Mouse (Mus musculus) hindbrain, postnatal 0 days (tissue): ENCODE measurements around the gene Kctd13. TPM values are rescaled to one million over a fixed set of nuclear protein-coding genes. Genes with fewer than 3 reads are reported as not detected.
A peak's percentile ranks its signal among the peaks of the same experiment; 100 is the strongest.

ENCODE experiments used
- ATAC-seq: fragments of 200-750 bp; cut with Nextera tagmentation; 2 replicates; pipeline ENCODE4 v1.8.0; 2017; ENCODE audit warnings: mild to moderate bottlenecking, moderate TSS enrichment, moderate library complexity
- DNase-seq: peaks from one replicate; pipeline ENCODE4 v3.0.0-alpha.2; 2015; ENCODE audit warnings: low spot score
- H3K27ac ChIP-seq: fragments of 300-500 bp; sonication (generic); 2 replicates; pipeline ENCODE4 v1.5.1; 2014; ENCODE audit warnings: mild to moderate bottlenecking
- H3K27me3 ChIP-seq: fragments of 300-500 bp; sonication (generic); 2 replicates; pipeline ENCODE4 v1.6.1; 2014; ENCODE audit warnings: low read length, mixed read lengths; ENCODE audit not compliant: insufficient read depth
- H3K36me3 ChIP-seq: fragments of 300-500 bp; sonication (generic); 2 replicates; pipeline ENCODE4 v1.6.1; 2014; ENCODE audit warnings: low read length, mixed read lengths; ENCODE audit not compliant: insufficient read depth
- H3K4me1 ChIP-seq: fragments of 300-500 bp; sonication (generic); 2 replicates; pipeline ENCODE4 v1.6.1; 2014; ENCODE audit warnings: antibody characterized with exemption, low read length, mixed read lengths; ENCODE audit not compliant: insufficient read depth
- H3K4me2 ChIP-seq: fragments of 300-500 bp; sonication (generic); 2 replicates; pipeline ENCODE4 v1.6.1; 2014; ENCODE audit warnings: low read depth, mild to moderate bottlenecking, low read length, moderate library complexity, mixed read lengths
- H3K4me3 ChIP-seq: fragments of 300-500 bp; sonication (generic); 2 replicates; pipeline ENCODE4 v1.5.1; 2014; ENCODE audit warnings: low read length
- H3K9ac ChIP-seq: fragments of 300-500 bp; sonication (generic); replicated peaks from 2 replicates; pipeline ENCODE4 v1.6.1; 2014; ENCODE audit warnings: mild to moderate bottlenecking, low read length, moderate library complexity, mixed read lengths
- H3K9me3 ChIP-seq: fragments of 300-500 bp; sonication (generic); 2 replicates; pipeline ENCODE4 v1.6.1; 2016; ENCODE audit warnings: low read length, mixed read lengths
- CTCF ChIP-seq: IDR thresholded peaks from 2 replicates; pipeline ENCODE4 v1.5.1; 2016; ENCODE audit warnings: antibody characterized with exemption, control low read depth, low read depth
- WGBS: fragments of 180-500 bp; shearing (Covaris S2); extraction: QIAGEN DNeasy Blood & Tissue Kit; methylation state at CpG from one replicate; pipeline ENCODE4 v1.1.7; 2014; 5-methylcytosine and 5-hydroxymethylcytosine counted together
- polyA plus RNA-seq: library from polyadenylated mRNA; unstranded; fragments of >200 nt; fragmentation: Nextera tagmentation; extraction: Ambion mirVana; gene quantifications from 2 replicates; pipeline ENCODE4 v1.2.1, GENCODE M21; 2015
- total RNA-seq: library from RNA; depleted of rRNA; stranded (reverse); fragments of >200 nt; gene quantifications from 2 replicates; pipeline ENCODE4 v1.2.3, GENCODE M21; 2014

The Kctd13 gene
- total and polyA plus RNA-seq, 2 experiments from 2014 or later, result 128 to 129 TPM

GRCm38 (mm10) chr7:126975950-126976866 is 47.5 kb downstream of the Kctd13 start, which contains the start of gene Cdiptos:
Gene Cdiptos (minus strand): TSS chr7:126976098.
- peak; percentile 99 for TF ChIP-seq CTCF

GRCm38 (mm10) chr7:126976878-126977459 is 48.3 kb downstream of the Kctd13 start:
- Histone ChIP-seq H3K36me3 (peaks cover 34% of the 10 kb centered on the region), H3K9ac (peak overlapping the region; percentile 86), H3K27ac (peak overlapping the region; percentile 98), H3K9me3 (no peaks in the 10 kb centered on the region), H3K4me3 (peak overlapping the region; percentile 79), H3K4me1 (peaks cover 7% of the 10 kb centered on the region; the same call in 1 of the 2 replicates), H3K27me3 (no peaks in the 10 kb centered on the region), H3K4me2 (peak overlapping the region; percentile 88)
- TF ChIP-seq CTCF, result no peak
- ATAC-seq (no peak), DNase-seq (no peak)
- 28% methylated on average over 14 of the region's 14 CpGs for WGBS

More at GRCm38 (mm10) chr7:126975950-126976866, 47.5 kb downstream of the Kctd13 start, which contains the start of gene Cdiptos:
- no peaks in the 10 kb centered on the region for H3K27me3 ChIP-seq
- H3K4me2 ChIP-seq, result peak within 1 kb of the TSS; percentile 88
- ATAC-seq (peak; percentile 95), DNase-seq (peak; percentile 98)
- H3K27ac ChIP-seq, result peak within 1 kb of the TSS; percentile 98
- peak within 1 kb of the TSS; percentile 86 for H3K9ac ChIP-seq
- 0% methylated on average over 55 of the region's 55 CpGs for WGBS
- H3K9me3 ChIP-seq, result no peaks in the 10 kb centered on the region
- peak within 1 kb of the TSS; percentile 79 for H3K4me3 ChIP-seq
- H3K4me1 ChIP-seq, result peaks cover 7% of the 10 kb centered on the region; the same call in 1 of the 2 replicates
- peaks cover 35% of the 10 kb centered on the region for H3K36me3 ChIP-seq

DNA sequence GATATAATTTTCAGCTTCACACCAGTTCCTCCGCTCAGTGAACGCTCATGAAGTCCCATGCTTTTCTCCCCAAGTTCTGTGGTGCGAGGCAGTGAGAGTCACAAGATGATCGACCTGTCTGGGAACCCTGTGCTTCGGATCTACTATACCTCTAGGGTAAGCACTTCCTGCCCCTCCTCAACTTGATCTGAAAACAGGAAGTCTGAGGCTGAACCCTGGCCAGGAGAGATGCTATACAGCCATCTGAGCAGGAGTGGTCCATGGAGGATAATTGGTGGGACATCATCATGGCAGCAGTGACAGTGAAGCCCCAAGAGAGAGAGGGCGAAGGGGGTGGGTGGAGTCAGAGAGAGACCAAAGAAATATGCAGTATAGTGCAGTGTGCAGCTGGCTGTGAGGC is 50.2 kb downstream of the Kctd13 start:
- no peak overlapping the region for H3K4me3 ChIP-seq
- no peaks in the 10 kb centered on the region for H3K9me3 ChIP-seq
- no peak for DNase-seq
- H3K36me3 ChIP-seq, result peaks cover 28% of the 10 kb centered on the region
- no peak for TF ChIP-seq CTCF
- WGBS, result 92% methylated on average over 6 of the region's 6 CpGs
- H3K4me1 ChIP-seq, result peaks cover 7% of the 10 kb centered on the region; the same call in 1 of the 2 replicates
- ATAC-seq, result no peak
- no peak overlapping the region for H3K9ac ChIP-seq
- H3K27ac ChIP-seq, result no peak overlapping the region
- no peaks in the 10 kb centered on the region for H3K27me3 ChIP-seq
- H3K4me2 ChIP-seq, result no peak overlapping the region

DNA sequence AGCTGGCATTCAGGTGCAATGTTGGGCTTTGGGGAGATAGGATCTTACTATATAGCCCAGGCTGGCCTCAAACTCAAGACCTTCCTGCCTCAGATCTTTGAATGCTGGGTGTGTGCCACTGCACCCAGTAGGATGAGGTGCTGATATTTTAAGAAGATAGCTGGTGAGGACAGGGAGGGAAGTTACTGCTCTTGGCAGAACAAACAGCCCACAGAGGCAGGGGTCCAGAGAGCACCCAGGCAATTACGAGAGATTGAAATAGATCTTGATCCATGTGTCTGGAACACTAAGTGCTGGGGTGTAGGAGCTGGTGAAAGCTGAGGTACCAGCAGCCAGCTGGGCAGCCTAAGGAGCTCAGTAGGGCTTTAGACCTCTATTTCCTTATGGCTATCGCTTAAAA is 52.9 kb downstream of the Kctd13 start:
- Histone ChIP-seq H3K27me3 (no peaks in the 10 kb centered on the region), H3K36me3 (peaks cover 28% of the 10 kb centered on the region), H3K9me3 (no peaks in the 10 kb centered on the region), H3K4me1 (peaks cover 7% of the 10 kb centered on the region; the same call in 1 of the 2 replicates), H3K4me3 (no peak overlapping the region), H3K4me2 (no peak overlapping the region), H3K27ac (no peak overlapping the region), H3K9ac (no peak overlapping the region)
- 93% methylated on average over 2 of the region's 2 CpGs for WGBS
- DNase-seq, result no peak
- TF ChIP-seq CTCF, result no peak
- no peak for ATAC-seq

GRCm38 (mm10) chr7:126982054-126982453 is 53.4 kb downstream of the Kctd13 start:
- DNase-seq (no peak), ATAC-seq (no peak)
- Histone ChIP-seq H3K9ac (no peak overlapping the region), H3K4me1 (peaks cover 5% of the 10 kb centered on the region; the same call in 1 of the 2 replicates), H3K4me2 (no peak overlapping the region), H3K9me3 (no peaks in the 10 kb centered on the region), H3K36me3 (peaks cover 28% of the 10 kb centered on the region), H3K27me3 (no peaks in the 10 kb centered on the region), H3K27ac (no peak overlapping the region), H3K4me3 (no peak overlapping the region)
- WGBS, result 93% methylated on average over 4 of the region's 4 CpGs
- no peak for TF ChIP-seq CTCF

DNA sequence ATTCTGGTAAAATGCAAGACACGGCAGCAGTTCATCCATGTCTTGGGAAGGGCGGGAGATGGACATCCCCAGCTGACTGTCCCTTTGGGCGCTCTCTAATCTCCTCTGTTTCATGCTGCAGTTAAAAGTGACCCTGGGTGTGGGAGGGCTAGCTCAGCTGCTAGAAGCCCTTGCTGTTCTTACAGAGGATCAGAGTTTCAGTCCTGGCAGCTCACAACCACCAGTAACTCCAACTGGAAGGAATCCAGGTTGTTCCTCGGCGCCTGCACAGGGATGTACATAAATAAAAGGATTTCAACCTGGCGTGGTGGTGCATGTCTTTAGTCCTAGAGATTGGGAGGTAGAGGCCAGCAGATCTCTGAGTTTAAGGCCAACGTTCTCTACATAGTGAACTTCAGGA is 54.4 kb downstream of the Kctd13 start:
- WGBS, result 81% methylated on average over 7 of the region's 7 CpGs
- no peak overlapping the region for H3K4me3 ChIP-seq
- no peak overlapping the region for H3K4me2 ChIP-seq
- ATAC-seq (no peak), DNase-seq (no peak)
- 0 out of 2 replicates have a peak, but pooled peaks cover under 1% of the 10 kb centered on the region for H3K4me1 ChIP-seq
- H3K36me3 ChIP-seq, result peaks cover 25% of the 10 kb centered on the region
- no peaks in the 10 kb centered on the region for H3K9me3 ChIP-seq
- no peaks in the 10 kb centered on the region for H3K27me3 ChIP-seq
- TF ChIP-seq CTCF, result no peak
- H3K9ac ChIP-seq, result no peak overlapping the region
- H3K27ac ChIP-seq, result no peak overlapping the region
